Mouse (Mus musculus): ENCODE measurements around the gene Mob1b.

GRCm38 (mm10) chr5:88721565-88722212 lies 1.0 kb downstream of the Mob1b start:
- TF ChIP-seq GATA1 (IDR thresholded peaks at IDR 0.05; ENCODE audit: borderline replicate concordance, low read length) (no peak), FLI1 (IDR thresholded peaks at IDR 0.05; ENCODE audit: low read length) (no peak)

All from megakaryocyte, embryonic 14.5 days (primary cell).